Mouse (Mus musculus): ENCODE results near the gene Dctpp1. TPM values are rescaled to one million over a fixed set of nuclear protein-coding genes. Genes with fewer than 3 reads are reported as not detected.

Dctpp1 gene
- total RNA-seq (2012; rRNA removed) (238 and 253 TPM in 2 replicates), polyA plus RNA-seq (2012; ENCODE audit: insufficient read depth in 1 of 2, insufficient read length in 2 of 2, low read depth in 1 of 2, low replicate concordance in 2 of 2, missing spikeins in 1 of 2) (100 to 1,000 TPM in 1 of 2 experiments, not detected in 1; 290 TPM)

DNA sequence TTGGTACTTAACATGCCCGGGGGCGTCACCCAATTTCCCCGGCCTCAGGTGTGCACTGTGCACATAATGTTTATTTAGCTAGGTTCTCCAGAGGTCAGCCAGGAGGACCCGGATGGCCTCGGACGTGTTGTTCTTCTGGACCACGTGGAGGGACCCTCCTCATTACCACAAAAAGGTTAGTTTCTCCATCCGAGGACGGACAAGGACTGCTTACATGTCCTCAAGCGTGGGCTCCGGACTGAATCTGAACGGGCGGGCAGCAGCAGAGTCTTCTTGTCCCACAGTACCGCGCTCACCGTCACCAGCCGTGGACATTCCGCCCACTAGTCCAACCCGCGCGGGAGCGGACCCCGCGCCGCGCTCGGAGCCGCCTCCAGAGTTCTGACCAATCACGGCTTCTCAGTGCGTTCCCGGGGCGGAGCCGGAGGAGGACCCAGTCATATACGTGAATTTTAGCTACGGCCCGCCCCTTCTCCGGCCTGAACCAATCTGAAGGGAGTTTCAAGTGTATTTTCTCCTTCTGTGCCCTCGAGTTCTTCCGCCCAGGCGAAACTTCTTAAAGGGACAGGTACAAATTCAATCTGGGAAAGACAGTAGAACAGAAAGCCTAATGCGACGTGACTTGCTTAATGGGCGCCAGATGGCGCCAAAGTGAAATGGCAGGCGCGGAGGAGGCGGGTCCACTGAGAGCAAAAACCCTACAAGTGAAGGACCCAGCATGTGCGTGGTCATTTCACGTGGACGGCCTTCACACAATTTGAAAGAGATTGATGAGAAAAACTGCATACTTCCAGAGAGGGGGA is at the start of gene Dctpp1:
Gene Dctpp1, minus strand, starts transcription at position 401 of the 803 bp plus-strand sequence.
- peaks cover 0 to 33% of the 10 kb centered on the region in 2 experiments; a peak in 2 of 4 replicates for H3K36me3 ChIP-seq (ENCODE audit: control insufficient read depth in 1 of 2, insufficient read depth in 2 of 2, low read length in 2 of 2)
- H3K4me3 ChIP-seq (ENCODE audit: control insufficient read depth in 1 of 2, insufficient read depth in 1 of 2, low read depth in 2 of 2, low read length in 2 of 2) = peak within 1 kb of the TSS; percentile 65 to 92
- peak within 1 kb of the TSS; percentile 84 for H3K9ac ChIP-seq (ENCODE audit: control insufficient read depth, low read depth, low read length, poor library complexity, severe bottlenecking)
- DNase-seq (ENCODE audit: low read depth, low spot score) = peak; percentile 99
- no peaks in the 10 kb centered on the region for H3K9me3 ChIP-seq (replicated peaks; ENCODE audit: insufficient read depth, low read length)
- peak within 1 kb of the TSS; percentile 26 for H3K27ac ChIP-seq (ENCODE audit: control insufficient read depth, low read depth, low read length)
- peaks cover 17 to 30% of the 10 kb centered on the region in 2 experiments for H3K4me1 ChIP-seq (ENCODE audit: control insufficient read depth in 1 of 2, insufficient read depth in 2 of 2, low read length in 2 of 2)
- no peaks in the 10 kb centered on the region for H3K27me3 ChIP-seq (ENCODE audit: control insufficient read depth in 1 of 2, insufficient read depth in 2 of 2, low read length in 2 of 2)
- H3K79me2 ChIP-seq (ENCODE audit: control insufficient read depth, insufficient read depth, low read length, poor library complexity) = peaks cover 11% of the 10 kb centered on the region
- TF ChIP-seq USF1 (IDR thresholded peaks at IDR 0.05; ENCODE audit: low read depth, low read length) = 0 out of 2 replicates have a peak, but pooled peaks have one; percentile 23
- TF ChIP-seq MAX (IDR thresholded peaks at IDR 0.05; ENCODE audit: low read length) = peak; percentile 92
- TF ChIP-seq TBP (IDR thresholded peaks at IDR 0.05; ENCODE audit: low read depth, low read length) = peak; percentile 49; the same call in 1 of the 2 replicates
- 0 out of 2 replicates have a peak, but pooled peaks have one; percentile 2 for TF ChIP-seq MAZ (IDR thresholded peaks at IDR 0.05; ENCODE audit: low read depth, low read length)
- peak; percentile 74 to 90 for TF ChIP-seq POLR2A (IDR thresholded peaks at IDR 0.05; ENCODE audit: control insufficient read depth in 1 of 2, insufficient read depth in 1 of 2, low read depth in 1 of 2, low read length in 2 of 2, poor library complexity in 1 of 2)
- 0 out of 2 replicates have a peak, but pooled peaks have one; percentile 42 for TF ChIP-seq ETS1 (IDR thresholded peaks at IDR 0.05; ENCODE audit: low read depth, low read length)
- no peak for TF ChIP-seq POLR2AphosphoS5 (IDR thresholded peaks at IDR 0.05; ENCODE audit: borderline replicate concordance, low read depth, low read length)
- 0 out of 2 replicates have a peak, but pooled peaks have one; percentile 51 for TF ChIP-seq ZMIZ1 (IDR thresholded peaks at IDR 0.05; ENCODE audit: low read depth, low read length)
- no peak for TF ChIP-seq EP300 (IDR thresholded peaks at IDR 0.05; ENCODE audit: low read depth in 1 of 2, low read length in 2 of 2)
- TF ChIP-seq MXI1 (IDR thresholded peaks at IDR 0.05; ENCODE audit: low read depth, low read length) = peak; percentile 90
- no peak for TF ChIP-seq GABPA (IDR thresholded peaks at IDR 0.05; ENCODE audit: low read depth, low read length)
- TF ChIP-seq E2F4 (IDR thresholded peaks at IDR 0.05; ENCODE audit: borderline replicate concordance, low read depth, low read length) = peak; percentile 85; the same call in 1 of the 2 replicates
- TF ChIP-seq NRF1 (IDR thresholded peaks at IDR 0.05; ENCODE audit: insufficient read depth, low read depth, low read length, poor library complexity, severe bottlenecking) = no peak; the same call in 1 of the 2 replicates
- peak; percentile 99 for TF ChIP-seq SIN3A (IDR thresholded peaks at IDR 0.05; ENCODE audit: low read length)
- TF ChIP-seq RAD21 (IDR thresholded peaks at IDR 0.05; ENCODE audit: low read depth, low read length) = peak; percentile 70
- peak; percentile 66 to 92 (median 84) for TF ChIP-seq CTCF (IDR thresholded peaks at IDR 0.05 in 2 of 3, conservative IDR thresholded peaks at IDR 0.05 in 1 of 3; ENCODE audit: control insufficient read depth in 1 of 3, insufficient read depth in 1 of 3, low read depth in 2 of 3, low read length in 3 of 3, poor library complexity in 1 of 3, severe bottlenecking in 1 of 3)
- no peak for TF ChIP-seq BHLHE40 (IDR thresholded peaks at IDR 0.05; ENCODE audit: borderline replicate concordance, low read depth, low read length)
- no peak for TF ChIP-seq KAT2A (conservative IDR thresholded peaks at IDR 0.05; ENCODE audit: low read depth, low read length)
- no peak for TF ChIP-seq USF2 (IDR thresholded peaks at IDR 0.05; ENCODE audit: borderline replicate concordance in 1 of 2, insufficient read depth in 1 of 2, low read depth in 1 of 2, low read length in 2 of 2)
- TF ChIP-seq TCF12 (IDR thresholded peaks at IDR 0.05; ENCODE audit: low read depth, low read length) = no peak
- no peak for TF ChIP-seq MAFK (IDR thresholded peaks at IDR 0.05; ENCODE audit: borderline replicate concordance, low read depth, low read length)
- TF ChIP-seq GATA1 (IDR thresholded peaks at IDR 0.05; ENCODE audit: low read depth, low read length) = no peak
- TF ChIP-seq HCFC1 (IDR thresholded peaks at IDR 0.05; ENCODE audit: low read depth, low read length) = peak; percentile 89
- no peak for TF ChIP-seq ZKSCAN1 (IDR thresholded peaks at IDR 0.05; ENCODE audit: low read depth, low read length)
- peak; percentile 54 for TF ChIP-seq ZC3H11A (IDR thresholded peaks at IDR 0.05; ENCODE audit: low read depth, low read length)
- TF ChIP-seq ZNF384 (IDR thresholded peaks at IDR 0.05; ENCODE audit: low read depth, low read length) = 0 out of 2 replicates have a peak, but pooled peaks have one; percentile 20
- TF ChIP-seq UBTF (IDR thresholded peaks at IDR 0.05; ENCODE audit: borderline replicate concordance, insufficient read depth, low read depth, low read length) = no peak
- TF ChIP-seq ELF1 (IDR thresholded peaks at IDR 0.05; ENCODE audit: low read depth, low read length) = peak; percentile 94
- no peak for TF ChIP-seq CHD1 (IDR thresholded peaks at IDR 0.05; ENCODE audit: low read depth, low read length)
- TF ChIP-seq MEF2A (IDR thresholded peaks at IDR 0.05; ENCODE audit: extremely low read depth, insufficient replicate concordance, low read depth, low read length, poor library complexity, severe bottlenecking) = 0 out of 2 replicates have a peak, but pooled peaks have one; percentile 8
- peak; percentile 84 for TF ChIP-seq SMC3 (IDR thresholded peaks at IDR 0.05; ENCODE audit: low read depth, low read length)
- no peak for TF ChIP-seq RCOR1 (IDR thresholded peaks at IDR 0.05; ENCODE audit: low read depth, low read length)
- TF ChIP-seq JUND (IDR thresholded peaks at IDR 0.05; ENCODE audit: low read depth, low read length) = no peak
- no peak; the same call in 1 of the 2 replicates for TF ChIP-seq CHD2 (IDR thresholded peaks at IDR 0.05; ENCODE audit: low read length)

Measured in MEL (cell line).